Mouse (Mus musculus) CH12.LX (cell line): ENCODE results near the gene Clmn.

ENCODE experiments used
- CTCF ChIP-seq, 2 experiments: IDR thresholded peaks in 1 of 2; conservative IDR thresholded peaks in 1 of 2; 2 replicates each; pipeline ENCODE4 v1.5.1; 2011 to 2012; ENCODE audit warnings: low read depth in 2 of 2, low read length in 2 of 2, improper control_type of control experiment in 1 of 2, inconsistent platforms in 1 of 2, mild to moderate bottlenecking in 1 of 2, moderate library complexity in 1 of 2
- EP300 ChIP-seq: IDR thresholded peaks from 2 replicates; pipeline ENCODE4 v1.6.1; 2011; ENCODE audit warnings: low read length, improper control_type of control experiment
- MAX ChIP-seq: IDR thresholded peaks from 2 replicates; pipeline ENCODE4 v1.6.1; 2011; ENCODE audit warnings: low read length, improper control_type of control experiment
- USF2 ChIP-seq: conservative IDR thresholded peaks from 2 replicates; pipeline ENCODE4 v1.6.1; 2011; ENCODE audit warnings: low read depth, low read length, improper control_type of control experiment

DNA sequence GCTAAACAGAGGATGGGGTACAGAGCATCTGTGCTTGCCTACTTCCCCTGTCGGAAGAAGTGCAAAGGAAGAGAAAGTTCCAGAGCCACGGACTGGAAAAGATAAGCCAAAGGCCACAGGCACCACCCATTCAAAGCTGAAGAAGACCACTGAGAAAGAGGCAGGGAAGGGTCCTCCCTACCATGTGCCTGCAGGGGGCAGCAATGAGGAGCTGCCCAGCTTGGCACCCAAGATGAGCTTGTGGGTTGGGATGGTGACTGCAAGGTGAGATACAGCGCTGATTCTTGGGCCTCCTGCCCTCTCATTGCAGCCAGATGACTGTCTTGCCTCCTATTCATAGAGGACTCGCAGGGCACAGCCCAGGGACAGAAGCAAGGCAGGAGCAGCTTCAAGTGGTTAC, 97.7 kb downstream of the Clmn start:
- TF ChIP-seq MAX: no peak
- no peak for TF ChIP-seq USF2
- TF ChIP-seq CTCF (conservative IDR thresholded peaks at IDR 0.05 in 1 of 2, IDR thresholded peaks at IDR 0.05 in 1 of 2; ENCODE audit: low read depth in 2 of 2, low read length in 2 of 2): peak; percentile 33 to 57; a peak in 3 of 4 replicates
- TF ChIP-seq EP300: no peak
